Mouse (Mus musculus) embryonic facial prominence, embryonic 14.5 days (tissue): ENCODE measurements around the gene Glrx. TPM values are rescaled to one million over a fixed set of nuclear protein-coding genes. Genes with fewer than 3 reads are reported as not detected.

ENCODE experiments used
- ATAC-seq: fragments of 200-750 bp; cut with Nextera tagmentation; 2 replicates; pipeline ENCODE4 v1.8.0; 2017; ENCODE audit warnings: low read depth, moderate number of reproducible peaks, moderate TSS enrichment
- DNase-seq: peaks from one replicate; pipeline ENCODE4 v3.0.0-alpha.2; 2015; ENCODE audit warnings: low spot score
- H3K27ac ChIP-seq: fragments of 300-500 bp; sonication (generic); replicated peaks from 2 replicates; pipeline ENCODE4 v1.5.1; 2014; ENCODE audit warnings: low read depth, mild to moderate bottlenecking, low read length, moderate library complexity
- H3K27me3 ChIP-seq: fragments of 300-500 bp; sonication (generic); replicated peaks from 2 replicates; pipeline ENCODE4 v1.6.1; 2014; ENCODE audit warnings: low read length; ENCODE audit not compliant: control insufficient read depth, insufficient read depth
- H3K36me3 ChIP-seq: fragments of 300-500 bp; sonication (generic); 2 replicates; pipeline ENCODE4 v1.6.1; 2014; ENCODE audit warnings: low read length, mixed read lengths; ENCODE audit not compliant: control insufficient read depth, insufficient read depth
- H3K4me1 ChIP-seq: fragments of 300-500 bp; sonication (generic); 2 replicates; pipeline ENCODE4 v1.6.1; 2014; ENCODE audit warnings: antibody characterized with exemption, low read length; ENCODE audit not compliant: control insufficient read depth, insufficient read depth
- H3K4me2 ChIP-seq: fragments of 300-500 bp; sonication (generic); 2 replicates; pipeline ENCODE4 v1.6.1; 2014; ENCODE audit warnings: low read depth, mild to moderate bottlenecking, low read length, moderate library complexity, mixed read lengths
- H3K4me3 ChIP-seq: fragments of 300-500 bp; sonication (generic); 2 replicates; pipeline ENCODE4 v1.5.1; 2014; ENCODE audit warnings: low read depth, mild to moderate bottlenecking, low read length
- H3K9ac ChIP-seq: fragments of 300-500 bp; sonication (generic); 2 replicates; pipeline ENCODE4 v1.6.1; 2014; ENCODE audit warnings: low read depth, mild to moderate bottlenecking, low read length, moderate library complexity, mixed read lengths
- H3K9me3 ChIP-seq: fragments of 300-500 bp; sonication (generic); 2 replicates; pipeline ENCODE4 v1.6.1; 2016; ENCODE audit warnings: low read length; ENCODE audit not compliant: control insufficient read depth
- WGBS: fragments of 180-500 bp; shearing (Covaris S2); extraction: QIAGEN DNeasy Blood & Tissue Kit; methylation state at CpG from one replicate; pipeline ENCODE4 v1.1.7; 2014; 5-methylcytosine and 5-hydroxymethylcytosine counted together
- polyA plus RNA-seq: library from polyadenylated mRNA; unstranded; fragments of >200 nt; fragmentation: Nextera tagmentation; extraction: Ambion mirVana; gene quantifications from 2 replicates; pipeline ENCODE4 v1.2.1, GENCODE M21; 2014

Gene Glrx
- polyA plus RNA-seq, 1 experiment from 2014 or later: 41.7 TPM

DNA sequence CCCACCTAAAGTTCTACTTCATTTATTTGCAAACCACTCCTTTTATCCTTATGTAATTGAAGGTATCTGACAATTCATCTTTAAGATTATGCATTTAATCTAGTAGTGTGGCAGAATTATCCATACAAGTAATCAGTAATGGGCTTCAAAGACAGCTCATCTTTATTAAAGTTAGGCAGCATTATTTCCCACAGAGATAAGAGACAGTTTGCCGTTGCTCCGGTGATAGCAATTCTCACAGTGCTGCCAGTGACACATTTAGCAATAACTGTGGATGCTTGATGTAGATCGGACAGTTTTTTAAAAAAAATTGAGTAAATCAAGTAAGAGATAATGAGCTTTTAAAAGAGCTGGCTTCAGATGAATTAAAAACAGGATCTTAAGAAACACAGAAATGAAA lies 52.6 kb downstream of the Glrx start:
- Histone ChIP-seq H3K9ac (no peak overlapping the region), H3K4me2 (no peak overlapping the region), H3K27ac (no peak overlapping the region), H3K4me3 (no peak overlapping the region), H3K27me3 (no peaks in the 10 kb centered on the region), H3K9me3 (no peaks in the 10 kb centered on the region), H3K36me3 (peaks cover 47% of the 10 kb centered on the region), H3K4me1 (no peaks in the 10 kb centered on the region)
- ATAC-seq: no peak
- WGBS: 89% methylated on average over 3 of the region's 3 CpGs
- DNase-seq: no peak

DNA sequence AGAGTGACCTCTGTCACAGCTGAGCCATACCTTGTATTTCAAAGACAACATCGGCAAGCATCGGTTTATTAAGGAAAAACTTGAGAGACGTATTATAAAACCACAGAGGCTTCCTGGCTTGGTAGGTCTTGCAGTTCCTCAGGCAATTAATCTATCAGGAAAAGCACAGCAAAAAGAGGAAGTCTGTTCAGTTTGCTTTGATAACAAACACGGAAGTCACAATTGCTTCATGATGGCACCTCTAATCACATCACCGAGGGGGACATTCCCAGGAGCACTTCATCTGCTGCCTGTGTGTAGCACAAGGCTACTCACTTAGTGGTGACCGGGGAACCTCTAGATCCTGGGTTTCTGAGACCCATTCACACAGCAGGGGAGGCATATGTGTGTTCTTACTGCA lies 53.2 kb downstream of the Glrx start:
- Histone ChIP-seq H3K36me3 (peaks cover 45% of the 10 kb centered on the region), H3K27ac (no peak overlapping the region), H3K9me3 (no peaks in the 10 kb centered on the region), H3K4me2 (no peak overlapping the region), H3K4me3 (no peak overlapping the region), H3K9ac (no peak overlapping the region), H3K4me1 (no peaks in the 10 kb centered on the region), H3K27me3 (no peaks in the 10 kb centered on the region)
- WGBS: 77% methylated on average over 6 of the region's 6 CpGs
- ATAC-seq (no peak), DNase-seq (no peak)

Other genes with a start within 250 kb of the Glrx start
- 11.5 and 13.6 TPM in 2 replicates for gene Ell2, start 133.1 kb upstream of the Glrx start, polyA plus RNA-seq
- 43.0 and 47.6 TPM in 2 replicates for gene Rhobtb3, start 104.1 kb downstream of the Glrx start, polyA plus RNA-seq
- 0.72 and 0.93 TPM in 2 replicates for gene Spata9, start 127.3 kb downstream of the Glrx start, polyA plus RNA-seq
- gene Rfesd, start 178.9 kb downstream of the Glrx start, polyA plus RNA-seq: 16.6 and 19.3 TPM in 2 replicates
- 0.31 and 0.46 TPM in 2 replicates for gene Gpr150, start 217.1 kb downstream of the Glrx start, polyA plus RNA-seq